Mouse (Mus musculus): Measurements from ENCODE around the gene Tacc3.

DNA sequence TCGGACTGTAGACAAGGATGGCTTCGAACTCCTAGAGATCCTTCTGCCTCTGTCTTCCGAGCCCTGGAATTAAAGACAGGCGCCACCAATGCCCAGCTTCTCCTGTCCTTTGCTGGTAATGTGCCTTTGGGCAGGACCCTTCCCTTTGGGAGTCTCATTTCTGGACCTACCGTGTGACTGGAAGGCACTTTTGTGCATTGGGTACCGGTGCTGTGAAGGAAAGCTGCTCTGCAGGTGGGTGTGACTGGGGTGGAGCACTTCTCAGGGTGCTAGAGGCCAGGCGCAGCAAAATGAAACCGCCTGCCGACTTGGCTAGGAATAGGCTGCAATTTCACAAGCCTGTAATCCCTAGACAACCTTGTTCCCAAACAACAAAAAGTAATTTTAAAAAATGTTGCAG, 27.9 kb upstream of the Tacc3 start:
- TF ChIP-seq CTCF (IDR thresholded peaks at IDR 0.05; ENCODE audit: control insufficient read depth, insufficient read depth, low read length) = no peak
- TF ChIP-seq POLR2A (IDR thresholded peaks at IDR 0.05; ENCODE audit: borderline replicate concordance, control insufficient read depth, low read depth, low read length) = no peak
